Mouse (Mus musculus) urinary bladder, adult 2 months (tissue): ENCODE results near the gene Acaa1a. TPM values are rescaled to one million over a fixed set of nuclear protein-coding genes. Genes with fewer than 3 reads are reported as not detected.

Experiments
- DNase-seq: peaks from one replicate; pipeline ENCODE4 v3.0.0; 2022; ENCODE audit warnings: low spot score
- polyA plus RNA-seq: library from polyadenylated mRNA; depleted of rRNA; stranded (reverse); fragments of >200 nt; gene quantifications from 2 replicates; pipeline ENCODE4 v1.2.3, GENCODE M21; 2012; rRNA removed

The Acaa1a gene
- 144 and 173 TPM in 2 replicates for polyA plus RNA-seq

- peak; percentile 71 for DNase-seq
Measured at GRCm38 (mm10) chr9:119339558-119340211, at the start of gene Acaa1a. Gene Acaa1a (plus strand): TSS chr9:119339676.

- no peak for DNase-seq
Measured at GRCm38 (mm10) chr9:119290791-119291190, 48.7 kb upstream of the Acaa1a start.

- DNase-seq = no peak
Measured at GRCm38 (mm10) chr9:119297696-119298095, 41.8 kb upstream of the Acaa1a start.

- no peak for DNase-seq
Measured at GRCm38 (mm10) chr9:119298563-119298962, 40.9 kb upstream of the Acaa1a start.

- DNase-seq = no peak
Measured at GRCm38 (mm10) chr9:119305863-119306262, 33.6 kb upstream of the Acaa1a start.

GRCm38 (mm10) chr9:119309067-119309466, 30.4 kb upstream of the Acaa1a start:
- DNase-seq = no peak

- DNase-seq = no peak
Measured at GRCm38 (mm10) chr9:119313096-119313495, 26.4 kb upstream of the Acaa1a start.

GRCm38 (mm10) chr9:119318891-119319290, 20.6 kb upstream of the Acaa1a start:
- no peak for DNase-seq

GRCm38 (mm10) chr9:119320446-119320845, 19.0 kb upstream of the Acaa1a start:
- DNase-seq = no peak

GRCm38 (mm10) chr9:119320946-119321345, 18.5 kb upstream of the Acaa1a start:
- no peak for DNase-seq

- no peak for DNase-seq
Measured at GRCm38 (mm10) chr9:119321392-119322229, 17.9 kb upstream of the Acaa1a start.

GRCm38 (mm10) chr9:119322289-119323259, 16.9 kb upstream of the Acaa1a start, which contains the start of gene Oxsr1:
Gene Oxsr1 (minus strand): TSS chr9:119322427.
- peak; percentile 97 for DNase-seq

GRCm38 (mm10) chr9:119323260-119323645, 16.2 kb upstream of the Acaa1a start:
- DNase-seq = no peak

- no peak for DNase-seq
Measured at GRCm38 (mm10) chr9:119324130-119324529, 15.3 kb upstream of the Acaa1a start.

GRCm38 (mm10) chr9:119328488-119328887, 11.0 kb upstream of the Acaa1a start:
- no peak for DNase-seq

GRCm38 (mm10) chr9:119330186-119330963, 9.1 kb upstream of the Acaa1a start:
- DNase-seq = no peak

- no peak for DNase-seq
Measured at GRCm38 (mm10) chr9:119334324-119334723, 5.2 kb upstream of the Acaa1a start.

- no peak for DNase-seq
Measured at GRCm38 (mm10) chr9:119334834-119335233, 4.6 kb upstream of the Acaa1a start.

- no peak for DNase-seq
Measured at GRCm38 (mm10) chr9:119335571-119335970, 3.9 kb upstream of the Acaa1a start.

- DNase-seq = no peak
Measured at GRCm38 (mm10) chr9:119337842-119338241, 1.6 kb upstream of the Acaa1a start.

GRCm38 (mm10) chr9:119338350-119338749, 1.1 kb upstream of the Acaa1a start:
- no peak for DNase-seq
